Mouse (Mus musculus): Measurements from ENCODE around the gene Panx1. TPM values are rescaled to one million over a fixed set of nuclear protein-coding genes. Genes with fewer than 3 reads are reported as not detected.

Gene Panx1
- polyA plus RNA-seq (2021), result 12.0 TPM

GRCm38 (mm10) chr9:15045084-15045669, at the start of gene Panx1:
Panx1 (minus strand) TSS chr9:15045478.
- no peaks in the 10 kb centered on the region for H3K27me3 ChIP-seq
- no peak for DNase-seq (ENCODE audit: low read depth, low spot score)
- ATAC-seq, result peak; percentile 49
- in situ Hi-C loops (cut with MboI; ENCODE audit: low pct_unique_long_range_greater_than_20kb), result no loop called here
- POLR2A ChIA-PET, result interaction anchor here (0.9 kb wide), 1 partner anchor 9 kb away, joined by 4 read pairs; no protein-coding TSS in a partner anchor
- no peak for TF ChIP-seq CTCF (IDR thresholded peaks at IDR 0.05)
- CTCF ChIA-PET, result interaction anchor here (1.3 to 1.6 kb wide), 2 partner anchors 11 to 29 kb away, joined by 3 to 4 read pairs; no protein-coding TSS in a partner anchor

- POLR2A ChIA-PET, result interaction anchor here (0.5 kb wide), 1 partner anchor 42 kb away, joined by 3 read pairs; no protein-coding TSS in a partner anchor
- no peak for TF ChIP-seq CTCF (IDR thresholded peaks at IDR 0.05)
- H3K27me3 ChIP-seq, result peaks cover 7% of the 10 kb centered on the region
- ATAC-seq (peak; percentile 96), DNase-seq (ENCODE audit: low read depth, low spot score) (peak; percentile 30)
- in situ Hi-C loops (cut with MboI; ENCODE audit: low pct_unique_long_range_greater_than_20kb), result no loop called here
- CTCF ChIA-PET, result no interaction called here
These were observed 23.5 kb upstream of the Panx1 start for GRCm38 (mm10) chr9:15068686-15069295.

- no peak for TF ChIP-seq CTCF (IDR thresholded peaks at IDR 0.05)
- in situ Hi-C loops (cut with MboI; ENCODE audit: low pct_unique_long_range_greater_than_20kb), result no loop called here
- DNase-seq (ENCODE audit: low read depth, low spot score), result no peak
These were observed 22.9 kb upstream of the Panx1 start for GRCm38 (mm10) chr9:15067995-15068685.

DNA sequence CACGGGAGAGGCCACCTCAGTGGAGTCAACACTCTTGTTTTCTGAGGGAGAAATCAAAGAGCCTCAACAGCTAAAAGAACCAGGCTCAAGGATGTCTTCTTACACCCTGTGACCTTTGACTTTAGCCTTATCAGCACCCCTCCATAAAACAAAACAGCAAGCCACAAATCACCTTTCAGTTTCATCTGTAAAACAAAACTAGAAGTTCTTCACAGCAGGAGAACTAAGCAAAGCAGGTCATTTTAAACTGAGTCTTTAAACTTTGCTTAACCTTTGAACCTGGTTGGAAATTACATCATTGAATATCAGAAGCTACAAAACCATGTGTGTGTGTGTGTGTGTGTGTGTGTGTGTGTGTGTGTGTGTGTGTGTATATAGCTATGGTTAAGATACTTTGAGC, 18.9 kb upstream of the Panx1 start:
- no peak for ATAC-seq
- no peak for TF ChIP-seq CTCF (IDR thresholded peaks at IDR 0.05)
- in situ Hi-C loops (cut with MboI; ENCODE audit: low pct_unique_long_range_greater_than_20kb), result no loop called here
- ChIA-PET CTCF (no interaction called here), POLR2A (interaction anchor here (0.6 kb wide), 1 partner anchor 40 kb away, joined by 3 read pairs; no protein-coding TSS in a partner anchor)
- H3K27me3 ChIP-seq, result peaks cover 23% of the 10 kb centered on the region
- no peak for DNase-seq (ENCODE audit: low read depth, low spot score)

More at GRCm38 (mm10) chr9:15067995-15068685, 22.9 kb upstream of the Panx1 start:
- ATAC-seq, result no peak
- ChIA-PET POLR2A (no interaction called here), CTCF (no interaction called here)
- H3K27me3 ChIP-seq, result peaks cover 7% of the 10 kb centered on the region

- no peak for ATAC-seq
- CTCF ChIA-PET, result interaction anchor here (1.6 kb wide), 1 partner anchor 27 kb away, joined by 4 read pairs; no protein-coding TSS in a partner anchor
- POLR2A ChIA-PET, result no interaction called here
- H3K27me3 ChIP-seq, result peaks cover 27% of the 10 kb centered on the region
- TF ChIP-seq CTCF (IDR thresholded peaks at IDR 0.05), result no peak
- no peak for DNase-seq (ENCODE audit: low read depth, low spot score)
- in situ Hi-C loops (cut with MboI; ENCODE audit: low pct_unique_long_range_greater_than_20kb), result no loop called here
These were observed 15.6 kb upstream of the Panx1 start for GRCm38 (mm10) chr9:15060847-15061246.

DNA sequence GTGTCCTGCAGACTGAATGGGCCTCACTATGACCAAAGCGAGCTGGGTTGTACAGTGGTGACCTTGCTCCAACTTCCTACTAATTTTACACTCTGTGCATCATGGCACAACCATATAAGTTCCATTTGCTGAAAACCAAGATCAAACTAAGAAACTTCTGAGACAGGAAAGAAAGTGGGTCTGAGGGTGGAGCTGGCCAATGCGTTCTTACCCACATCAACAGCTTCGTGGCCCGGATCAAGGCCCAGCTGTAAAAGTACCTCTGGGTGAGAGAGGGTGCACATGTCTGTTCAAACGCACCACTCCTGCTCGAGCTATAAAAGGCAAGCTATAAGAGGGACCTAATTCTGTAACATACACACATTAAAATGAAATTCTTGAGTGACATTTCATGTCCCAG, 14.7 kb upstream of the Panx1 start:
- peaks cover 23% of the 10 kb centered on the region for H3K27me3 ChIP-seq
- in situ Hi-C loops (cut with MboI; ENCODE audit: low pct_unique_long_range_greater_than_20kb), result no loop called here
- DNase-seq (ENCODE audit: low read depth, low spot score) (no peak), ATAC-seq (no peak)
- ChIA-PET CTCF (interaction anchor here (0.9 to 1.6 kb wide), 2 partner anchors 13 to 27 kb away, joined by 3 to 4 read pairs; no protein-coding TSS in a partner anchor), POLR2A (no interaction called here)
- TF ChIP-seq CTCF (IDR thresholded peaks at IDR 0.05), result no peak

GRCm38 (mm10) chr9:15045740-15046139, 462 bp upstream of the Panx1 start:
- in situ Hi-C loops (cut with MboI; ENCODE audit: low pct_unique_long_range_greater_than_20kb), result no loop called here
- POLR2A ChIA-PET, result interaction anchor here (0.9 kb wide), 1 partner anchor 9 kb away, joined by 4 read pairs; no protein-coding TSS in a partner anchor
- TF ChIP-seq CTCF (IDR thresholded peaks at IDR 0.05), result no peak
- ATAC-seq, result no peak
- no peak for DNase-seq (ENCODE audit: low read depth, low spot score)
- CTCF ChIA-PET, result interaction anchor here (1.3 to 1.6 kb wide), 2 partner anchors 11 to 30 kb away, joined by 3 to 4 read pairs; no protein-coding TSS in a partner anchor
- no peaks in the 10 kb centered on the region for H3K27me3 ChIP-seq

DNA sequence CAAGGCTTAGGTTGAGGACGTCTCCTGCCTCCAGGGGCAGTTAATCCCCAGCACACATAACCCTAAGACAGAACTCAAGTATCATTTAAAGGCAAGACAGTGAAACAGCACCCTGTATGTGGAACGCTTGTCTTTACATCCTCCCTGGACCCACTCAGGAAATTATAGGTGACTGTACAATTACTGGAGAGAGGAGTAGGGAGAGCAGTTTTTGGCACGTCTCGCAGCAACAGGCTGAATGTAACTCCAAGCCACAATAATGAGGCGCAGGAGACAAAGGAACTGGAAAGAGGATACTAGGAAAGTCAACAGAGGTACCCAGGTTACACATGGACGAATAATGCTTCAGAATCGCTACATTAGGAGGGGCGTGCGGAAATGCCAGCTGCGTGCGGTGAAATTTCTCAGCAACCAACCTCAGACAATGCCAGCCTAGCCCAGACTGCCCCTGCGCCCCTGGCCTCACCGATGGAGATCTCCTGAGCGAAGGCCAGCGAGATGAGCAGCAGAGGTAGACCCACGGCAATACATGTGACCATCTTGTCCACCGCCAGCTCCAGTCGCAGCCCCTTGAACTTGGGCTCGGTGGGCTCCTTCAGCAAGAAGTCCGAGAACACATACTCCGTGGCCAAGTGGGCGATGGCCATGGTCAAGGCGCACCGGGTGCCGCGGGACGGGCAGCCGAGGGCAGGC, 741 bp downstream of the Panx1 start:
- TF ChIP-seq CTCF (IDR thresholded peaks at IDR 0.05), result no peak
- no peak for DNase-seq (ENCODE audit: low read depth, low spot score)
- H3K27me3 ChIP-seq, result no peaks in the 10 kb centered on the region
- in situ Hi-C loops (cut with MboI; ENCODE audit: low pct_unique_long_range_greater_than_20kb), result no loop called here
- POLR2A ChIA-PET, result no interaction called here
- CTCF ChIA-PET, result interaction anchor here (1.0 to 1.6 kb wide), 3 partner anchors 11 to 28 kb away, joined by 3 to 4 read pairs (median 3); no protein-coding TSS in a partner anchor
- peak; percentile 23 for ATAC-seq

DNA sequence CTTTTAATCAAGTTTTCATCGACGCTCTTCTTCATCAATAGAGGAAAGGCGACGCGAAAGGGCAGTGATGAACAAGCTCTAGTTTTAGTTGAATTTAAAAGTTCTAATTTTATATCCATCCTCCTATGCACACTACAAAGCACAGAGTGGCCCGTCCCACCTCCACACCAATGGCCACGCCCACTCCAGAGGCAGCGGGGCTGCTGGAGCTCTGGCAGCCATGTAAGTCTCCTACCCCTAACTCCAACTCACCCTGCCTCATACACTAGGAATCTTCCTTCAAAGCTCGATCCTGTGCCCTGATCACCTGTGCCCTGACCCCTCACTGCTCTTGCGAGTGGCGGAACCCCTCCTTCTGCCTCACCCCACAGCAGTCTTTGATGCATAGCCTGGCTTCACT, 3.7 kb downstream of the Panx1 start:
- ATAC-seq (no peak), DNase-seq (ENCODE audit: low read depth, low spot score) (no peak)
- ChIA-PET CTCF (no interaction called here), POLR2A (no interaction called here)
- no peak for TF ChIP-seq CTCF (IDR thresholded peaks at IDR 0.05)
- no peaks in the 10 kb centered on the region for H3K27me3 ChIP-seq
- in situ Hi-C loops (cut with MboI; ENCODE audit: low pct_unique_long_range_greater_than_20kb), result no loop called here

DNA sequence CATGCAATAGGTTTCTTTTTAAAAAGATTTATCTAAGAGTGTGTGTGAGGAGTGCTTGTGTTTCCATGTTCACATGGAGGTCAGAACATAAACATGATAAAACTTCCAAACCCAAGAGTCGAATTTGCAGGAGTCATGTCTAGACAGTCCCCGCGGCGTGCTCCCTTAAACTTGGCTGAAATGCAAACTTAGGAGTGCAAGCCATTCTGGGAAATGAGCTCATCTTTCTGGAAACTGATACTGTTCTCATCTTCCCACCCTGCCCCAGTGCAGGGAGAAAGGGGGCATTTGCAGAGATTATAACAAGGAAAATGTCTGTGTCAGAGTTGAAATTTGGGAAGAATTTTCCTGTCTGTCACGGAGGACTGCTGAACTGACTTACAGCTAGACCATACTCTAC, 5.4 kb downstream of the Panx1 start:
- no peak for TF ChIP-seq CTCF (IDR thresholded peaks at IDR 0.05)
- in situ Hi-C loops (cut with MboI; ENCODE audit: low pct_unique_long_range_greater_than_20kb), result no loop called here
- DNase-seq (ENCODE audit: low read depth, low spot score) (peak; percentile 44), ATAC-seq (no peak)
- no peaks in the 10 kb centered on the region for H3K27me3 ChIP-seq
- ChIA-PET POLR2A (interaction anchor here (0.6 kb wide), 1 partner anchor 56 kb away, joined by 3 read pairs; no protein-coding TSS in a partner anchor), CTCF (interaction anchor here (1.2 to 1.5 kb wide), 3 partner anchors 10 to 82 kb away, joined by 3 to 4 read pairs (median 4); no protein-coding TSS in a partner anchor)
